Mouse (Mus musculus): Measurements from ENCODE around the gene Camsap1.

The Camsap1 gene

GRCm38 (mm10) chr2:25983159-25983907 lies at the start of gene Camsap1:
TSS of gene Camsap1 (minus strand) at chr2:25983282.
- DNase-seq (ENCODE audit: low spot score in 2 of 2), result peak; percentile 100

- no peak for DNase-seq (ENCODE audit: low spot score in 2 of 2)
These were observed 47.2 kb upstream of the Camsap1 start for GRCm38 (mm10) chr2:26030288-26030687.

GRCm38 (mm10) chr2:26024138-26025075 lies 41.3 kb upstream of the Camsap1 start:
- peak; percentile 60 to 79 for DNase-seq (ENCODE audit: low spot score in 2 of 2)

- DNase-seq (ENCODE audit: low spot score in 2 of 2), result no peak
These were observed 39.5 kb upstream of the Camsap1 start for GRCm38 (mm10) chr2:26022626-26023025.

- DNase-seq (ENCODE audit: low spot score in 2 of 2), result no peak
These were observed 39.1 kb upstream of the Camsap1 start for GRCm38 (mm10) chr2:26022258-26022565.

- peak; percentile 90 to 94 for DNase-seq (ENCODE audit: low spot score in 2 of 2)
These were observed 38.6 kb upstream of the Camsap1 start, which contains the start of gene Ubac1 for GRCm38 (mm10) chr2:26021561-26022257. TSS of gene Ubac1 (minus strand) at chr2:26021747.

- peak; percentile 68 to 82 for DNase-seq (ENCODE audit: low spot score in 2 of 2)
These were observed 37.9 kb upstream of the Camsap1 start for GRCm38 (mm10) chr2:26020714-26021560.

GRCm38 (mm10) chr2:26019923-26020322 lies 36.8 kb upstream of the Camsap1 start:
- DNase-seq (ENCODE audit: low spot score in 2 of 2), result peak in 1 of 2 experiments; percentile 42

GRCm38 (mm10) chr2:26017326-26017725 lies 34.2 kb upstream of the Camsap1 start:
- no peak for DNase-seq (ENCODE audit: low spot score in 2 of 2)

- DNase-seq (ENCODE audit: low spot score in 2 of 2), result peak; percentile 79 to 83
These were observed 30.6 kb upstream of the Camsap1 start for GRCm38 (mm10) chr2:26013674-26014073.

GRCm38 (mm10) chr2:26011420-26011819 lies 28.3 kb upstream of the Camsap1 start:
- DNase-seq (ENCODE audit: low spot score in 2 of 2), result no peak

GRCm38 (mm10) chr2:26002001-26002400 lies 18.9 kb upstream of the Camsap1 start:
- no peak for DNase-seq (ENCODE audit: low spot score in 2 of 2)

GRCm38 (mm10) chr2:26001136-26001535 lies 18.1 kb upstream of the Camsap1 start:
- DNase-seq (ENCODE audit: low spot score in 2 of 2), result no peak

GRCm38 (mm10) chr2:25997716-25998115 lies 14.6 kb upstream of the Camsap1 start:
- no peak for DNase-seq (ENCODE audit: low spot score in 2 of 2)

- DNase-seq (ENCODE audit: low spot score in 2 of 2), result no peak
These were observed 11.7 kb upstream of the Camsap1 start for GRCm38 (mm10) chr2:25994791-25995190.

- DNase-seq (ENCODE audit: low spot score in 2 of 2), result no peak
These were observed 9.2 kb upstream of the Camsap1 start for GRCm38 (mm10) chr2:25992285-25992684.

- no peak for DNase-seq (ENCODE audit: low spot score in 2 of 2)
These were observed 6.6 kb upstream of the Camsap1 start for GRCm38 (mm10) chr2:25989651-25990050.

GRCm38 (mm10) chr2:25987817-25988216 lies 4.7 kb upstream of the Camsap1 start:
- no peak for DNase-seq (ENCODE audit: low spot score in 2 of 2)

GRCm38 (mm10) chr2:25986601-25987000 lies 3.5 kb upstream of the Camsap1 start:
- no peak for DNase-seq (ENCODE audit: low spot score in 2 of 2)

- peak; percentile 46 to 81 for DNase-seq (ENCODE audit: low spot score in 2 of 2)
These were observed 523 bp downstream of the Camsap1 start for GRCm38 (mm10) chr2:25982426-25983091.

- DNase-seq (ENCODE audit: low spot score in 2 of 2), result peak in 1 of 2 experiments; percentile 59
These were observed 1.0 kb downstream of the Camsap1 start for GRCm38 (mm10) chr2:25982052-25982425.
